Mouse (Mus musculus) kidney, embryonic 14.5 days (tissue): Measurements from ENCODE around the gene Morc4. TPM values are rescaled to one million over a fixed set of nuclear protein-coding genes. Genes with fewer than 3 reads are reported as not detected.
A peak's percentile ranks its signal among the peaks of the same experiment; 100 is the strongest.

Source experiments
- ATAC-seq: fragments of 200-750 bp; cut with Nextera tagmentation; 2 replicates; pipeline ENCODE4 v1.8.0; 2017; ENCODE audit warnings: moderate number of reproducible peaks, mild to moderate bottlenecking, moderate TSS enrichment, moderate library complexity; ENCODE audit not compliant: low FRiP score, low TSS enrichment
- H3K27ac ChIP-seq: fragments of 300-500 bp; sonication (generic); 2 replicates; pipeline ENCODE4 v1.5.1; 2014; ENCODE audit warnings: low read depth, mild to moderate bottlenecking, low read length, moderate library complexity, mixed read lengths
- H3K27me3 ChIP-seq: fragments of 300-500 bp; sonication (generic); 2 replicates; pipeline ENCODE4 v1.6.1; 2014; ENCODE audit warnings: mild to moderate bottlenecking, low read length; ENCODE audit not compliant: control insufficient read depth, insufficient read depth
- H3K36me3 ChIP-seq: fragments of 300-500 bp; sonication (generic); 2 replicates; pipeline ENCODE4 v1.6.1; 2014; ENCODE audit warnings: low read length, mixed read lengths; ENCODE audit not compliant: control insufficient read depth, insufficient read depth
- H3K4me1 ChIP-seq: fragments of 300-500 bp; sonication (generic); 2 replicates; pipeline ENCODE4 v1.6.1; 2014; ENCODE audit warnings: low read length, mixed read lengths; ENCODE audit not compliant: control insufficient read depth, insufficient read depth
- H3K4me2 ChIP-seq: fragments of 300-500 bp; sonication (generic); replicated peaks from 2 replicates; pipeline ENCODE4 v1.6.1; 2014; ENCODE audit warnings: low read depth, mild to moderate bottlenecking, low read length
- H3K4me3 ChIP-seq: fragments of 300-500 bp; sonication (generic); 2 replicates; pipeline ENCODE4 v1.5.1; 2014; ENCODE audit warnings: mild to moderate bottlenecking, low read length
- H3K9ac ChIP-seq: fragments of 300-500 bp; sonication (generic); 2 replicates; pipeline ENCODE4 v1.6.1; 2014; ENCODE audit warnings: low read depth, mild to moderate bottlenecking, low read length, moderate library complexity
- H3K9me3 ChIP-seq: fragments of 300-500 bp; sonication (generic); 2 replicates; pipeline ENCODE4 v1.6.1; 2016; ENCODE audit warnings: low read length; ENCODE audit not compliant: control insufficient read depth
- WGBS: fragments of 180-500 bp; shearing (Covaris S2); extraction: QIAGEN DNeasy Blood & Tissue Kit; methylation state at CpG from one replicate; pipeline ENCODE4 v1.1.7; 2014; 5-methylcytosine and 5-hydroxymethylcytosine counted together
- polyA plus RNA-seq: library from polyadenylated mRNA; unstranded; fragments of >200 nt; fragmentation: Nextera tagmentation; extraction: Ambion mirVana; gene quantifications from 2 replicates; pipeline ENCODE4 v1.2.1, GENCODE M21; 2014

Morc4 gene
- polyA plus RNA-seq, 1 experiment from 2014 or later = 10.8 TPM

DNA sequence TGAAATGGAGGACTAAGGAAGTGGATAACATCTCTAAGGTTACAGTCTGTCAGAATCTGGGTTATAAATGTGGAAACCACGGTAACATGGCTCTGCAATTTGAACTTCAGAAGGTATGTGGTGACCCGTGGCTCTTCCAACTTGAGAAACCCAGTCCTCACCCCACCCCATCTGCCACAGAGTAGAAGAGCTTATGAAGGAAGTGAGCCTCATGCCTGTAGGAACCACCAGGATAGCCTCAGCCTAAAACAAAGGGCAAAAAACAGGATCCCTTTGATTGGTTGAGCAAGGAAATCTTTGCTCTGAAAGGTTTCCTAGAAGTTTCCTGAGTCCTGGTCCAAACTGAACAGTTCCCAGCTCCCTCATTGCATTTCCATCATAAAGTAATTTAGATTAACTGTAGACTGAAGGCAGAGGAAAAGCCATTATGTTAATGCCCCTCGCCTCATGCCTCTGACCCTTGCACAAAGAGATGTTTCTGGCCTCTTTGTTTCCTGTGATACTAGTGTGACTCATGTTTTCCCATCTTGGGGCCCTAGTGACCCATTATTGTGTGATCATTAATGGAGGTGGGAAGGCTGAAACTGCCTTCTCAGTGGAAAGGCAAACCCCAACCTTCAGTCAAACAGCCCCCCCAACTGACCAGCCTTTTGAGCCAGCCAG is 58.7 kb downstream of the Morc4 start:
- Histone ChIP-seq H3K9me3 (no peaks in the 10 kb centered on the region), H3K9ac (no peak overlapping the region), H3K27me3 (no peaks in the 10 kb centered on the region), H3K36me3 (no peaks in the 10 kb centered on the region), H3K27ac (no peak overlapping the region), H3K4me3 (no peak overlapping the region), H3K4me2 (no peak overlapping the region), H3K4me1 (no peaks in the 10 kb centered on the region)
- ATAC-seq = no peak
- WGBS = 58% methylated on average over 3 of the region's 3 CpGs

DNA sequence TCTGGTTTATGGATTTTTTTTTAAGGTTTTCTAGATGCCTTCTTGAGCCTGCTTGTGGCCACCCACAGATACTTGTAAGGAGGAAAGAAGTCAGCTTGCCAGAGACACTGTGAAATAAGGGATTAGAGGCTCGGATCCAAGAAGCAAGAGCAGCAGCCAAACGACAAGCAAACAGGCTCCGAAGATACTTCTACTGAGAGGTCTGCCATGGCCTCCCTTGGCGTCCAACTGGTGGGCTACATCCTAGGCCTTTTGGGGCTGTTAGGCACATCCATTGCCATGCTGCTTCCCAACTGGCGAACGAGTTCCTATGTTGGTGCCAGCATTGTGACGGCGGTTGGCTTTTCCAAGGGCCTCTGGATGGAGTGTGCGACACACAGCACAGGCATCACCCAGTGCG is 63.0 kb downstream of the Morc4 start:
- H3K27ac ChIP-seq = no peak overlapping the region
- H3K36me3 ChIP-seq = no peaks in the 10 kb centered on the region
- no peak overlapping the region for H3K4me2 ChIP-seq
- WGBS = 89% methylated on average over 10 of the region's 10 CpGs
- no peak overlapping the region for H3K4me3 ChIP-seq
- H3K27me3 ChIP-seq = no peaks in the 10 kb centered on the region
- ATAC-seq = no peak
- no peaks in the 10 kb centered on the region for H3K9me3 ChIP-seq
- H3K4me1 ChIP-seq = no peaks in the 10 kb centered on the region
- no peak overlapping the region for H3K9ac ChIP-seq

DNA sequence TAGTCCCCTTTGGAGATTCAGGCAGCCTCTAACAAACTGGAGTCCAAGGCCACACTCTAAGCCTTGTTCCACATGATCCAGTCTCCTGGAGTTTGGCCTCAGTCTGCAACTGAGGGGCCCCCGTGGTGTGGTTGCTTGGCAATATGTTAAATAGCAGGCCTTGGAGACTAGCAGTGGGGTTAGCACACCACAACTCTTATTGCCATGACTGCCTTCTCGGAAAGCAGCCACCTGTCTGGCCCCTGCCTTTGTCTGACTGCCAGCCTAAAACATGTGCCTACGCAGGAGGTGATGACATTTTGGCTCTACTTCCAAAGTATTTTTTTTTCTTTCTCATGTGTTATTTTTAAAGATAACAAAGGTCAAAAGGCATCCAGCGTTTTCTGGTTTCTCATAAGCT is 63.4 kb downstream of the Morc4 start:
- ATAC-seq = peak; percentile 71; the same call in 1 of the 2 replicates
- no peak overlapping the region for H3K9ac ChIP-seq
- no peaks in the 10 kb centered on the region for H3K9me3 ChIP-seq
- H3K4me1 ChIP-seq = no peaks in the 10 kb centered on the region
- no peak overlapping the region for H3K27ac ChIP-seq
- H3K4me3 ChIP-seq = no peak overlapping the region
- no peaks in the 10 kb centered on the region for H3K27me3 ChIP-seq
- no peaks in the 10 kb centered on the region for H3K36me3 ChIP-seq
- no peak overlapping the region for H3K4me2 ChIP-seq
- 55% methylated on average over 4 of the region's 4 CpGs for WGBS

- no peak overlapping the region for H3K4me3 ChIP-seq
- WGBS = 71% methylated on average over 2 of the region's 2 CpGs
- no peak overlapping the region for H3K27ac ChIP-seq
Measured at GRCm38 (mm10) chrX:139807391-139807790, 64.1 kb downstream of the Morc4 start.

DNA sequence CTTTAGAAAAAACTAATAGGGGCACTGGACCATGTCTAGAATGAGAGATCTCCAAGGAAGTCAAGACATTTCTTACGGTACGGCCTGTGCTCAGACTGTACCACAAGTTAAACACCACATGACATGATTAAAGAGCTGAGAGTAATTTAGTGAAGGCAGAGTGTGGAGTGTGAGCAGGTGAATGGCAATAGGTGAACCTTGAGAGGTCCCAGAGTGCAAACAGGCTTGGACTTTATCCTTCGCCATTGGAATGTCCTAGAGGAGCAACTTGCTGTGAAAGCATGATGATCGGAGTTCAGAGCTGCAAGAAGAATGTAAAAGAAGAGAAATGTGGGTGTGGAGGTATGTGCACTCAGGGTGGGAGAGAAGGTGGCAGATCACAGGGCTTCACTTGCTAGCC is 65.6 kb downstream of the Morc4 start:
- 80% methylated on average over 4 of the region's 4 CpGs for WGBS
- no peaks in the 10 kb centered on the region for H3K27me3 ChIP-seq
- H3K36me3 ChIP-seq = no peaks in the 10 kb centered on the region
- no peak for ATAC-seq
- no peaks in the 10 kb centered on the region for H3K9me3 ChIP-seq
- H3K27ac ChIP-seq = no peak overlapping the region
- H3K4me1 ChIP-seq = no peaks in the 10 kb centered on the region
- no peak overlapping the region for H3K4me3 ChIP-seq
- H3K9ac ChIP-seq = no peak overlapping the region
- H3K4me2 ChIP-seq = no peak overlapping the region

More at GRCm38 (mm10) chrX:139807391-139807790, 64.1 kb downstream of the Morc4 start:
- Histone ChIP-seq H3K9me3 (no peaks in the 10 kb centered on the region), H3K9ac (no peak overlapping the region), H3K27me3 (no peaks in the 10 kb centered on the region), H3K4me2 (no peak overlapping the region), H3K4me1 (no peaks in the 10 kb centered on the region), H3K36me3 (no peaks in the 10 kb centered on the region)
- ATAC-seq = 0 out of 2 replicates have a peak, but pooled peaks have one; percentile 20

DNA sequence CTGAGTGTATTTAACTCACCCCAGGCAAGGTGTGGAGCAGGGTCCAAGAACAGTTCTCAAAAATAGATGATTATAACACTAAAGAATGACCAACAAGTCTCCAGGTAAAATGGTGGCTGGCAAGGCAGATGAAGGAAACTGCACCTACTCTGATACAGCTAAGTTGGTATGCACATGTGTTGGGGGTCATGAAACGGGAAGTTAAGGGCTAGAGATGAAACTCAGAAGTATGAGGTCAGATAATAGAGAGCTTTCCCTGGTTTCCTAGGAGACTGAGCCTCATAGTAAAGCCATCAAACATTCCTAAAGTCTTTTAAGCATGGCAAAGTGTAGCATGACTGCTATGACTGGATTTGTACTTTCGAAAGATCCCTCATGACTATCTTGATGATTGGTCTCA is 68.4 kb downstream of the Morc4 start:
- H3K36me3 ChIP-seq = no peaks in the 10 kb centered on the region
- no peak for ATAC-seq
- H3K9me3 ChIP-seq = no peaks in the 10 kb centered on the region
- no peaks in the 10 kb centered on the region for H3K27me3 ChIP-seq
- H3K4me2 ChIP-seq = no peak overlapping the region
- no peak overlapping the region for H3K9ac ChIP-seq
- H3K4me1 ChIP-seq = no peaks in the 10 kb centered on the region
- H3K27ac ChIP-seq = no peak overlapping the region
- WGBS = 63% methylated on average over 2 of the region's 2 CpGs
- no peak overlapping the region for H3K4me3 ChIP-seq

DNA sequence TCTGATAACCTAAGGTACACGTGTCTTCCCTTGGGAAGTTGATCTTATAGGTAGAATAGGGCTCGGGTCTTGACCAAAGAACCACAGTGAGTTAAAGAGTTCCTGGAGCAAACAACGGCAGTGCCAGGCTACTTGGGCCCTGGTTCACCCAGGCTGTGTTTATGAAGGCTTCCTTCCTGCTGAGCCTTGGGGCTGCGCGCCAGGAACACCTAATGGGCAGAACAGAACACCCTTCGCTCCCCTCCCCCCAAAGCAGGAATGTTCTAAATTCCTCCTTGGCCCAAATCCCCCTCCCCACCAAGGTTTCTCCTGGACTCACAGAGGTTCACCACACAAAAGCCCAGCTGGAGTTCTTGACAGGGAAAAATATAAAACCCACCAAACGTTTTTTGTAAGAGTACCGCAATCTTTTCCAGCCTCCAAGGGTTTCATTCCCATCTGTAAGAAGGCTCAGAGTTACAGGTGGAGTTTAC is 71.0 kb downstream of the Morc4 start, which contains the start of gene Cldn2:
TSS of gene Cldn2 (plus strand) at position 423 of the 473 bp plus-strand sequence.
- Histone ChIP-seq H3K4me3 (no peak within 1 kb of the TSS), H3K9ac (no peak within 1 kb of the TSS), H3K27ac (no peak within 1 kb of the TSS), H3K4me1 (no peaks in the 10 kb centered on the region), H3K27me3 (no peaks in the 10 kb centered on the region), H3K9me3 (no peaks in the 10 kb centered on the region), H3K36me3 (no peaks in the 10 kb centered on the region), H3K4me2 (no peak within 1 kb of the TSS)
- ATAC-seq = no peak
- WGBS = 77% methylated on average over 8 of the region's 8 CpGs

DNA sequence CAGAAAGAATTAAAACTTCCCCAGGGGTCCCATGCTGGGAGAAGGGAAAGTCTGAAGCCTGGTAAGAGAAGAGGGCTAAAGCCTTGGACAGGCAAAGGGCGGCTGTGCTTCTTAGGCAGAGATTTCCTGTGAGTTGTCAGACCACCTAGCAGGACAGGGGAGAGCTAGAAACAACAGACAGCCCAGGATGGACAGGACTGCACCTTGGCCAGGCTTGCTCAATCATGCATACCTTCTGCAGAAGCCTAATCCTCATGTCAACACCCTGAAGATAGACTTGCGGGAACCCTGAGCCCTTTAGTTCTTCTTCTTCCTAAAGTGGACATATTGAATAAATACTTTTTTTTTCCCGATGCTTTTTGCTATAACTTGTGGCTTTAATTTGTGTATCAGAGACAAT is 71.5 kb downstream of the Morc4 start:
- H3K27ac ChIP-seq = no peak overlapping the region
- no peak overlapping the region for H3K9ac ChIP-seq
- WGBS = 73% methylated on average over 3 of the region's 3 CpGs
- H3K4me3 ChIP-seq = no peak overlapping the region
- H3K4me1 ChIP-seq = no peaks in the 10 kb centered on the region
- H3K4me2 ChIP-seq = no peak overlapping the region
- H3K36me3 ChIP-seq = no peaks in the 10 kb centered on the region
- no peaks in the 10 kb centered on the region for H3K27me3 ChIP-seq
- no peak for ATAC-seq
- no peaks in the 10 kb centered on the region for H3K9me3 ChIP-seq

DNA sequence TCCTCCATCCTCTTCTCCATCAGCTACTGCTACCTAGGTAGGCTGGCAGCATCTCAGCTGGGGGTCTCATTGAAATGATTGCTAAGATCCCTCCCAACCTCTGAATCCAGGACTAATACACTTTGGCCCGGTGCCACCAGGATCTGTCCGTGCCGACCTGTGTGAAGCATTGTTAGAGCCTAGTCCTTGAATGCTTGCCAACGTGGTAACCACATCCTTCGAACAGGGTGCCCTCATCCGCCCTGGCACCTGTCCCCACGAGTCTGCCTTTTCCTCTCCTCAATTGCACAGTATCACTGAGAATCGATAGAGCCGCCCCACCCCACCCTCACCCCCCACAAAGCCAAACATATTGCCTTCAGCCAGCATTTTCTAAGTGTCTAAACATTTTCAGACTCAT is 73.6 kb downstream of the Morc4 start:
- 87% methylated on average over 9 of the region's 9 CpGs for WGBS
- no peak overlapping the region for H3K4me3 ChIP-seq
- no peaks in the 10 kb centered on the region for H3K9me3 ChIP-seq
- no peaks in the 10 kb centered on the region for H3K27me3 ChIP-seq
- no peak overlapping the region for H3K9ac ChIP-seq
- no peak for ATAC-seq
- no peaks in the 10 kb centered on the region for H3K4me1 ChIP-seq
- H3K36me3 ChIP-seq = no peaks in the 10 kb centered on the region
- no peak overlapping the region for H3K27ac ChIP-seq
- no peak overlapping the region for H3K4me2 ChIP-seq
